8 mouse cellular contexts compared by ENCODE assay signal in genomic region chr9:37552536-37553293, GRCm38 (mm10). TPM values are rescaled to one million over a fixed set of nuclear protein-coding genes. Genes with fewer than 3 reads are reported as not detected.
A peak's percentile ranks its signal among the peaks of the same experiment; 100 is the strongest.
DNase-seq lines count a peak whose midpoint lies in the region; ATAC-seq and TF ChIP-seq lines count a peak whose summit lies in the region.

Nrgn (minus strand) TSS chr9:37552904.

- H3K4me2 ChIP-seq in hindbrain, postnatal 0 days (ENCODE audit: low read depth, low read length), result peak within 1 kb of the TSS; percentile 94

- no peaks in the 10 kb centered on the region for H3K36me3 ChIP-seq in hindbrain, postnatal 0 days (ENCODE audit: insufficient read depth, low read length)

- peak; percentile 88 for ATAC-seq in hindbrain, postnatal 0 days
- peak; percentile 70 for ATAC-seq in megakaryocyte, adult 5-6 weeks (ENCODE audit: poor library complexity, severe bottlenecking)

- H3K27me3 ChIP-seq in hindbrain, postnatal 0 days (ENCODE audit: insufficient read depth, low read length), result peaks cover 12% of the 10 kb centered on the region

- no peaks in the 10 kb centered on the region for H3K9me3 ChIP-seq in hindbrain, postnatal 0 days (ENCODE audit: low read length)

- peak within 1 kb of the TSS; percentile 38; the same call in 1 of the 2 replicates for H3K9ac ChIP-seq in hindbrain, postnatal 0 days (replicated peaks; ENCODE audit: low read length)

- intact Hi-C loops in gastrocnemius, adult 2 months (cut with DNase I), result loop anchor here (5.0 kb wide), 1 partner anchor 60 kb away; the partner anchor contains the start of gene Spa17

- peak within 1 kb of the TSS; percentile 94 for H3K27ac ChIP-seq in cortical plate, adult 2 months (ENCODE audit: insufficient read depth, low read length)
- no peak within 1 kb of the TSS for H3K27ac ChIP-seq in gastrocnemius, adult 2 months
- H3K27ac ChIP-seq in hindbrain, postnatal 0 days, result no peak within 1 kb of the TSS

- H3K4me1 ChIP-seq in cortical plate, adult 2 months (ENCODE audit: control insufficient read depth, insufficient read depth, low read length), result peaks cover 10% of the 10 kb centered on the region
- peaks cover 5% of the 10 kb centered on the region; the same call in 1 of the 2 replicates for H3K4me1 ChIP-seq in hindbrain, postnatal 0 days (ENCODE audit: insufficient read depth, low read length)

- peak; percentile 62 for DNase-seq in NIH3T3 (ENCODE audit: low read depth)
- DNase-seq in gastrocnemius, adult 2 months, result peak; percentile 77
- DNase-seq in hindbrain, postnatal 0 days (ENCODE audit: low spot score), result peak; percentile 85
- peak in 1 of 2 experiments; percentile 93 for DNase-seq in left cerebral cortex, adult 8-10 months (ENCODE audit: low spot score in 2 of 2)
- peak; percentile 83 for DNase-seq in right cerebral cortex, postnatal 14 days
- peak; percentile 73 to 87 for DNase-seq in urinary bladder, postnatal 4 days (ENCODE audit: low spot score in 2 of 2)

- WGBS in hindbrain, postnatal 0 days, result 5% methylated on average over 31 of the region's 31 CpGs

- H3K4me3 ChIP-seq in cortical plate, adult 2 months (ENCODE audit: insufficient read depth, low read length), result peak within 1 kb of the TSS; percentile 100
- H3K4me3 ChIP-seq in gastrocnemius, adult 2 months, result peak within 1 kb of the TSS; percentile 69
- H3K4me3 ChIP-seq in hindbrain, postnatal 0 days (ENCODE audit: low read length), result peak within 1 kb of the TSS; percentile 45

- TF ChIP-seq POLR2A in cortical plate, adult 2 months (IDR thresholded peaks at IDR 0.05; ENCODE audit: extremely low read depth, insufficient read depth, low read length), result peak; percentile 95

- no peak for TF ChIP-seq CTCF in cortical plate, adult 2 months (IDR thresholded peaks at IDR 0.05; ENCODE audit: extremely low read depth, insufficient read depth, low read length)
- TF ChIP-seq CTCF in gastrocnemius, adult 2 months (IDR thresholded peaks at IDR 0.05), result no peak
- no peak for TF ChIP-seq CTCF in hindbrain, postnatal 0 days (IDR thresholded peaks at IDR 0.05; ENCODE audit: low read depth)

RNA-seq across cellular contexts. Expression of gene Nrgn, which starts in this region (rescaled TPM):
- 2,488 and 2,563 TPM in 2 replicates for polyA plus RNA-seq in cortical plate, adult 2 months (2012; rRNA removed)
- total RNA-seq in gastrocnemius, adult 2 months (2021), result under 1 TPM; 0.23 to 0.42 TPM
- 6.0 and 8.3 TPM in 2 replicates for total RNA-seq in hindbrain, postnatal 0 days (2014; rRNA removed)
- 11.9 and 15.4 TPM in 2 replicates for polyA plus RNA-seq in hindbrain, postnatal 0 days (2015; fragmentation: Nextera tagmentation; extraction: Ambion mirVana)
- 1,000 to 10,000 TPM; 1,419 to 1,602 (median 1,517) TPM for total RNA-seq in left cerebral cortex, adult 8-10 months (2022)
- 0.25 and 1.4 TPM in 2 replicates for total RNA-seq in megakaryocyte, adult 5-6 weeks (2015)
- total RNA-seq in megakaryocyte, adult 5-6 weeks (2017), result not detected in 2 replicates

Comparison
In these comparisons a context has a peak if more than half of its experiments do, and no peak if none do; other contexts are left out.
1. RNA of gene Nrgn (total RNA-seq): 1,419 to 1,602 TPM in left cerebral cortex, adult 8-10 months; 6.0 to 8.3 TPM in hindbrain, postnatal 0 days, 0.23 to 0.42 TPM in gastrocnemius, adult 2 months and 0.25 to 1.4 TPM in megakaryocyte, adult 5-6 weeks; every median in the first group is over 100 times any median in the second.
2. RNA of gene Nrgn (polyA plus RNA-seq): 2,488 to 2,563 TPM in cortical plate, adult 2 months; 11.9 to 15.4 TPM in hindbrain, postnatal 0 days; every median in the first group is over 100 times any median in the second.
3. Peak in DNase-seq and H3K4me3 ChIP-seq in gastrocnemius, adult 2 months; RNA of the gene not detected or under 1 TPM.
4. H3K4me3 ChIP-seq: peak in every context shown above with its lines; median percentile 100 in cortical plate, adult 2 months; 69 in gastrocnemius, adult 2 months; 45 in hindbrain, postnatal 0 days.